Mouse (Mus musculus) liver, adult 2 months (tissue): Measurements from ENCODE around the gene Fam155a.

ENCODE experiments used
- CTCF ChIP-seq: fragments of 200-500 bp; IDR thresholded peaks from 2 replicates; pipeline ENCODE4 v1.5.1; 2011; ENCODE audit warnings: low read depth, low read length, control low read depth
- POLR2A ChIP-seq: fragments of 200-500 bp; IDR thresholded peaks from 2 replicates; pipeline ENCODE4 v1.6.1; 2011; ENCODE audit warnings: low read length, control low read depth; ENCODE audit not compliant: insufficient read depth; ENCODE audit errors: extremely low read depth

- no peak for TF ChIP-seq CTCF
- TF ChIP-seq POLR2A: no peak
Observed at GRCm38 (mm10) chr8:9274117-9274516, 496.8 kb downstream of the Fam155a start.
